Mouse (Mus musculus) kidney, postnatal 0 days (tissue): ENCODE results near the gene Plxnb2. TPM values are rescaled to one million over a fixed set of nuclear protein-coding genes. Genes with fewer than 3 reads are reported as not detected.

Source experiments
- ATAC-seq: fragments of 200-750 bp; cut with Nextera tagmentation; replicated peaks from 2 replicates; pipeline ENCODE4 v1.8.0; 2017; ENCODE audit warnings: low read depth, moderate number of reproducible peaks, moderate TSS enrichment, moderate library complexity; ENCODE audit not compliant: low FRiP score
- DNase-seq: peaks from one replicate; pipeline ENCODE4 v3.0.0-alpha.2; 2016; ENCODE audit warnings: low spot score
- H3K27ac ChIP-seq: fragments of 300-500 bp; sonication (generic); 2 replicates; pipeline ENCODE4 v1.5.1; 2014; ENCODE audit warnings: mild to moderate bottlenecking
- H3K27me3 ChIP-seq: fragments of 300-500 bp; sonication (generic); 2 replicates; pipeline ENCODE4 v1.6.1; 2014; ENCODE audit warnings: low read length, mixed read lengths; ENCODE audit not compliant: insufficient read depth
- H3K36me3 ChIP-seq: fragments of 300-500 bp; sonication (generic); 2 replicates; pipeline ENCODE4 v1.6.1; 2014; ENCODE audit warnings: low read length, mixed read lengths; ENCODE audit not compliant: insufficient read depth
- H3K4me1 ChIP-seq: fragments of 300-500 bp; sonication (generic); replicated peaks from 2 replicates; pipeline ENCODE4 v1.6.1; 2014; ENCODE audit warnings: antibody characterized with exemption, low read length, mixed read lengths; ENCODE audit not compliant: insufficient read depth
- H3K4me2 ChIP-seq: fragments of 300-500 bp; sonication (generic); 2 replicates; pipeline ENCODE4 v1.6.1; 2014; ENCODE audit warnings: mild to moderate bottlenecking, low read length, moderate library complexity, mixed read lengths
- H3K4me3 ChIP-seq: fragments of 300-500 bp; sonication (generic); replicated peaks from 2 replicates; pipeline ENCODE4 v1.5.1; 2014; ENCODE audit warnings: low read depth, low read length
- H3K9ac ChIP-seq: fragments of 300-500 bp; sonication (generic); 2 replicates; pipeline ENCODE4 v1.6.1; 2014; ENCODE audit warnings: low read depth, low read length
- H3K9me3 ChIP-seq: fragments of 300-500 bp; sonication (generic); replicated peaks from 2 replicates; pipeline ENCODE4 v1.6.1; 2016; ENCODE audit warnings: low read length, inconsistent platforms, mixed read lengths
- CTCF ChIP-seq: IDR thresholded peaks from 2 replicates; pipeline ENCODE4 v1.5.1; 2016; ENCODE audit warnings: antibody characterized with exemption, low read depth, mild to moderate bottlenecking, moderate library complexity
- WGBS: fragments of 180-500 bp; shearing (Covaris S2); extraction: QIAGEN DNeasy Blood & Tissue Kit; methylation state at CpG from one replicate; pipeline ENCODE4 v1.1.7; 2014; 5-methylcytosine and 5-hydroxymethylcytosine counted together
- polyA plus RNA-seq: library from polyadenylated mRNA; unstranded; fragments of >200 nt; fragmentation: Nextera tagmentation; extraction: Ambion mirVana; gene quantifications from 2 replicates; pipeline ENCODE4 v1.2.1, GENCODE M21; 2015

Gene Plxnb2
- polyA plus RNA-seq: 126 and 130 TPM in 2 replicates

DNA sequence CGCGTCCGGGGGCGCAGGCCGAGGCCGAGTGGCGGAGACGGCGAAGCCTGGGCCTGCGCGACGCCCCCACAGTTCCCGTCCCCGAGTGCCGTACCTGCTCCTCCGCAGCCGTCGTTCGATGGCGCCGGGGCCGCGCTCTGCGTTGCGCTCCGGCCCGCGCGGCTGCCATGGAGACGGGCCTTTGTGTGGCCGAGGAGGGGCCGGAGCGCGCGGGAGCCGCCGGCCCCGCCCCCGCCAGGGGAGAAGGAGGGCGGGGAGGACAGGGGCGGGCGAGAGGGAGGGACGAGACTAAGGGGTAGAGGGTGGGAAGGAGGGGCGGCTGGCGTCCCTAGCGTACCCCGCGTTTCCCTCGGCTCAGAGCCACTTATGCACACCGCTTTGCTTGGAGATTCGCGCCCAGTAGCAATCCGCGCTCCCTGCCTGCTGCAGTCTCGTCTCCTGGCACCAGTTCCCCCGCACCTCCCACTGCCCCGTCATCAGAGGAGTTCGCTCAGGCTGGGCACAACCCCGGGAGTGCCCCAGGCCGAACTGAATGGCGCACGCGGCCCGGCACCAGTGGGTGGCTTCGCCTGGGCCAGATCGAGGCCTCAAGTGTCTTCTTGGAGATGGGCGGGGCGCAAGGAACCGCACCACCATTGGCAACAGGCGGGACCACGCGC, at the start of gene Plxnb2:
TSS of gene Plxnb2 (minus strand) at position 218 of the 659 bp plus-strand sequence.
- Histone ChIP-seq H3K27me3 (no peaks in the 10 kb centered on the region), H3K27ac (peak within 1 kb of the TSS; percentile 93), H3K9ac (peak within 1 kb of the TSS; percentile 73), H3K9me3 (no peaks in the 10 kb centered on the region), H3K4me1 (peaks cover 39% of the 10 kb centered on the region), H3K4me2 (peak within 1 kb of the TSS; percentile 73), H3K4me3 (peak within 1 kb of the TSS; percentile 65), H3K36me3 (no peaks in the 10 kb centered on the region)
- TF ChIP-seq CTCF: no peak; the same call in 1 of the 2 replicates
- under 1% methylated on average over 61 of the region's 72 CpGs for WGBS
- ATAC-seq (peak; percentile 75), DNase-seq (peak; percentile 94)

- no peaks in the 10 kb centered on the region for H3K9me3 ChIP-seq
- no peak for TF ChIP-seq CTCF
- WGBS: 86% methylated on average over 2 of the region's 2 CpGs
- DNase-seq (no peak), ATAC-seq (no peak)
- no peak overlapping the region for H3K4me3 ChIP-seq
- no peaks in the 10 kb centered on the region for H3K27me3 ChIP-seq
- no peaks in the 10 kb centered on the region for H3K36me3 ChIP-seq
- no peak overlapping the region for H3K4me2 ChIP-seq
- no peak overlapping the region for H3K9ac ChIP-seq
- no peaks in the 10 kb centered on the region for H3K4me1 ChIP-seq
- no peak overlapping the region for H3K27ac ChIP-seq
These were observed 35.1 kb upstream of the Plxnb2 start for GRCm38 (mm10) chr15:89215611-89216233.

- no peaks in the 10 kb centered on the region for H3K9me3 ChIP-seq
- H3K27me3 ChIP-seq: no peaks in the 10 kb centered on the region
- H3K27ac ChIP-seq: no peak overlapping the region
- TF ChIP-seq CTCF: no peak
- H3K4me1 ChIP-seq: no peaks in the 10 kb centered on the region
- DNase-seq (no peak), ATAC-seq (no peak)
- H3K4me3 ChIP-seq: no peak overlapping the region
- H3K4me2 ChIP-seq: no peak overlapping the region
- WGBS: 98% methylated on average over 3 of the region's 3 CpGs
- H3K36me3 ChIP-seq: no peaks in the 10 kb centered on the region
- H3K9ac ChIP-seq: no peak overlapping the region
These were observed 34.4 kb upstream of the Plxnb2 start for GRCm38 (mm10) chr15:89214953-89215352.

GRCm38 (mm10) chr15:89213517-89213916, 32.9 kb upstream of the Plxnb2 start:
- H3K9ac ChIP-seq: no peak overlapping the region
- 83% methylated on average over 3 of the region's 3 CpGs for WGBS
- H3K27ac ChIP-seq: no peak overlapping the region
- no peaks in the 10 kb centered on the region for H3K4me1 ChIP-seq
- no peaks in the 10 kb centered on the region for H3K36me3 ChIP-seq
- no peak for TF ChIP-seq CTCF
- no peak for ATAC-seq
- no peak overlapping the region for H3K4me3 ChIP-seq
- DNase-seq: no peak
- no peaks in the 10 kb centered on the region for H3K9me3 ChIP-seq
- H3K4me2 ChIP-seq: no peak overlapping the region
- H3K27me3 ChIP-seq: no peaks in the 10 kb centered on the region

GRCm38 (mm10) chr15:89212495-89212894, 31.9 kb upstream of the Plxnb2 start:
- DNase-seq: no peak
- 67% methylated on average over 6 of the region's 6 CpGs for WGBS
- Histone ChIP-seq H3K9me3 (no peaks in the 10 kb centered on the region), H3K36me3 (no peaks in the 10 kb centered on the region), H3K27me3 (no peaks in the 10 kb centered on the region), H3K4me1 (no peaks in the 10 kb centered on the region), H3K9ac (peak overlapping the region; percentile 84; the same call in 1 of the 2 replicates), H3K4me2 (peak overlapping the region; percentile 57), H3K4me3 (peak overlapping the region; percentile 76), H3K27ac (no peak overlapping the region)
- TF ChIP-seq CTCF: no peak
- no peak for ATAC-seq

GRCm38 (mm10) chr15:89211716-89212461, 31.3 kb upstream of the Plxnb2 start:
- Histone ChIP-seq H3K4me2 (peak overlapping the region; percentile 57), H3K4me3 (peak overlapping the region; percentile 76), H3K9ac (peak overlapping the region; percentile 84), H3K36me3 (no peaks in the 10 kb centered on the region), H3K27me3 (no peaks in the 10 kb centered on the region), H3K9me3 (no peaks in the 10 kb centered on the region), H3K4me1 (no peaks in the 10 kb centered on the region), H3K27ac (peak overlapping the region; percentile 85)
- DNase-seq (peak; percentile 62), ATAC-seq (peak; percentile 35)
- under 1% methylated on average over 34 of the region's 35 CpGs for WGBS
- no peak for TF ChIP-seq CTCF
